Mouse (Mus musculus): ENCODE data around the gene Ncoa3.

DNA sequence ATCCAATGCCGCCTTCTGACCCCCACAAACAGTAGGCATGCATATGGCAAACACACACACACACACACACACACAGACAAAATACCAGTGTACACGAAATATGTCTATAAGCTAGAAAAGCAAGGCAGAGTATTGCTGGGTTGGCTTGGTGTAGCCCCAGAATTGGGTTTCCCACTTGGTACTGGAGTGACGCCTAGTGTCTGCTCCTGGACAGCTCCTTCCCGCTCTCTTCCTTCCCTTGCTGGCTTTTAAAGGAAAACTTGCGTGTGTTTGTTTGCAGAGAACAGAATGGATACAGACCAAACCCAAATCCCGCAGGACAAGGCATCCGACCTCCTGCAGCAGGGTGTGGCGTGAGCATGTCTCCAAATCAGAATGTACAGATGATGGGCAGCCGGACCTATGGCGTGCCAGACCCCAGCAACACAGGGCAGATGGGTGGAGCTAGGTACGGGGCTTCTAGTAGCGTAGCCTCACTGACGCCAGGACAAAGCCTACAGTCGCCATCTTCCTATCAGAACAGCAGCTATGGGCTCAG lies 61.6 kb downstream of the Ncoa3 start:
- TF ChIP-seq CTCF (IDR thresholded peaks at IDR 0.05; ENCODE audit: control insufficient read depth, insufficient read depth, insufficient read length), result no peak
- TF ChIP-seq FOSL1 (IDR thresholded peaks at IDR 0.05; ENCODE audit: insufficient read depth, low read length, poor library complexity, severe bottlenecking), result no peak
- no peak for TF ChIP-seq USF1 (IDR thresholded peaks at IDR 0.05; ENCODE audit: low read depth)

Measured in C2C12 (cell line).